Mouse (Mus musculus) kidney, postnatal 0 days (tissue): ENCODE data around the gene Smarcd2. TPM values are rescaled to one million over a fixed set of nuclear protein-coding genes. Genes with fewer than 3 reads are reported as not detected.

Experiments
- ATAC-seq: fragments of 200-750 bp; cut with Nextera tagmentation; replicated peaks from 2 replicates; pipeline ENCODE4 v1.8.0; 2017; ENCODE audit warnings: low read depth, moderate number of reproducible peaks, moderate TSS enrichment, moderate library complexity; ENCODE audit not compliant: low FRiP score
- DNase-seq: peaks from one replicate; pipeline ENCODE4 v3.0.0-alpha.2; 2016; ENCODE audit warnings: low spot score
- H3K27ac ChIP-seq: fragments of 300-500 bp; sonication (generic); 2 replicates; pipeline ENCODE4 v1.5.1; 2014; ENCODE audit warnings: mild to moderate bottlenecking
- H3K27me3 ChIP-seq: fragments of 300-500 bp; sonication (generic); 2 replicates; pipeline ENCODE4 v1.6.1; 2014; ENCODE audit warnings: low read length, mixed read lengths; ENCODE audit not compliant: insufficient read depth
- H3K36me3 ChIP-seq: fragments of 300-500 bp; sonication (generic); 2 replicates; pipeline ENCODE4 v1.6.1; 2014; ENCODE audit warnings: low read length, mixed read lengths; ENCODE audit not compliant: insufficient read depth
- H3K4me1 ChIP-seq: fragments of 300-500 bp; sonication (generic); replicated peaks from 2 replicates; pipeline ENCODE4 v1.6.1; 2014; ENCODE audit warnings: antibody characterized with exemption, low read length, mixed read lengths; ENCODE audit not compliant: insufficient read depth
- H3K4me2 ChIP-seq: fragments of 300-500 bp; sonication (generic); 2 replicates; pipeline ENCODE4 v1.6.1; 2014; ENCODE audit warnings: mild to moderate bottlenecking, low read length, moderate library complexity, mixed read lengths
- H3K4me3 ChIP-seq: fragments of 300-500 bp; sonication (generic); replicated peaks from 2 replicates; pipeline ENCODE4 v1.5.1; 2014; ENCODE audit warnings: low read depth, low read length
- H3K9ac ChIP-seq: fragments of 300-500 bp; sonication (generic); 2 replicates; pipeline ENCODE4 v1.6.1; 2014; ENCODE audit warnings: low read depth, low read length
- H3K9me3 ChIP-seq: fragments of 300-500 bp; sonication (generic); replicated peaks from 2 replicates; pipeline ENCODE4 v1.6.1; 2016; ENCODE audit warnings: low read length, inconsistent platforms, mixed read lengths
- CTCF ChIP-seq: IDR thresholded peaks from 2 replicates; pipeline ENCODE4 v1.5.1; 2016; ENCODE audit warnings: antibody characterized with exemption, low read depth, mild to moderate bottlenecking, moderate library complexity
- WGBS: fragments of 180-500 bp; shearing (Covaris S2); extraction: QIAGEN DNeasy Blood & Tissue Kit; methylation state at CpG from one replicate; pipeline ENCODE4 v1.1.7; 2014; 5-methylcytosine and 5-hydroxymethylcytosine counted together
- polyA plus RNA-seq: library from polyadenylated mRNA; unstranded; fragments of >200 nt; fragmentation: Nextera tagmentation; extraction: Ambion mirVana; gene quantifications from 2 replicates; pipeline ENCODE4 v1.2.1, GENCODE M21; 2015

Smarcd2 gene
- polyA plus RNA-seq, 1 experiment from 2014 or later: 44.6 TPM

DNA sequence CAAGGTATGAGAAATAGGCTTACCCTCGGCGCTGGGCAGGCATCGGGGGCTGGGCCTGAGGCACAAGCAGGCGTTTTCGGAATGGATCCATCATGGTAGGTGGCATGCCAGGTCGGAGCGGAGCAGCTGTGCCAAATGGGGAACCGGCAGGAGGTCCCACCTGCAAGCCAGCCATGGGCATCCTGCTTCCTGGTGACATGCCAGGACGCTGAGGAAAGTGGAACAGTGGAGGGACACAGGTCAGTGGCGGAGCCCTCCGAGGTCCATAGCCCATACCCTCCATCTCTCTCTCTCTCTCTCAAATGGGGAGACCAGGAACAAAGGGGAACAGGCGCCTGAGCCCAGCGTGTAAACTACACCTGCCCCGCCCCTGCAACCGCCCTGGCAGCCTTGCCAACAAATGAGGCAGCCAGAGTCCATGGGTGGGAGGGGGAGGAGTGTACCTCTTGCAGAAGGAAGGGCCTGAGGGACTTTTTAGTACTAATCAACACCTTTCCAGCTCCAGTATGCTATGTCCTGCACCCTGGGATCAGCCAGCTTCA, 5.4 kb downstream of the Smarcd2 start:
- DNase-seq (no peak), ATAC-seq (no peak)
- H3K36me3 ChIP-seq: peaks cover 52% of the 10 kb centered on the region
- H3K27me3 ChIP-seq: no peaks in the 10 kb centered on the region
- H3K4me1 ChIP-seq: peaks cover 34% of the 10 kb centered on the region
- no peak overlapping the region for H3K9ac ChIP-seq
- H3K27ac ChIP-seq: no peak overlapping the region
- no peak for TF ChIP-seq CTCF
- H3K9me3 ChIP-seq: no peaks in the 10 kb centered on the region
- 62% methylated on average over 15 of the region's 15 CpGs for WGBS
- no peak overlapping the region for H3K4me3 ChIP-seq
- H3K4me2 ChIP-seq: no peak overlapping the region

DNA sequence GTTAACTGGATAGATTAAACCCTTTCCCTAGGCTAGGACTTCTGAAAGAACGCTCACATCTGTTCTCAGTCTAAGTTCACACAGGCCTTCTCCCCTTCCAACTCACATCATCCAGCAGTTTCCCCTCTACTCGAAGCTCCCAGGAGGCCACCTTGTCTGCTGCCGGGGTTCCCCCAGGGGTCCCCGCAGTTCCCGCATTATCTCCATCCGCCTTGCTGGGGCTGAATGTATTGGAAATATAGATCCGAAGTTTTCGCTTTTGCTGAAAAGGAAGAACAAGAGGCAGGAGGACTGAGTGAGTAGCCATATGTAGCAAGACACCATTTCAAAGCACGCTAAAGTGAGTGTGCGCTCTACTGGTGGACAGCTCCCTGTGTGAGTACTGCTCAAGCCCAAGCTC, 6.3 kb downstream of the Smarcd2 start:
- no peak overlapping the region for H3K9ac ChIP-seq
- no peaks in the 10 kb centered on the region for H3K27me3 ChIP-seq
- 92% methylated on average over 10 of the region's 10 CpGs for WGBS

GRCm38 (mm10) chr11:106265570-106265969, 7.2 kb downstream of the Smarcd2 start:
- TF ChIP-seq CTCF: no peak
- ATAC-seq (no peak), DNase-seq (no peak)
- Histone ChIP-seq H3K9me3 (no peaks in the 10 kb centered on the region), H3K4me2 (no peak overlapping the region), H3K4me3 (no peak overlapping the region), H3K27ac (no peak overlapping the region), H3K27me3 (no peaks in the 10 kb centered on the region), H3K4me1 (peaks cover 22% of the 10 kb centered on the region), H3K36me3 (peaks cover 68% of the 10 kb centered on the region), H3K9ac (no peak overlapping the region)
- 86% methylated on average over 4 of the region's 4 CpGs for WGBS

More for the DNA sequence above, 6.3 kb downstream of the Smarcd2 start:
- H3K9me3 ChIP-seq: no peaks in the 10 kb centered on the region
- ATAC-seq: no peak
- peaks cover 62% of the 10 kb centered on the region for H3K36me3 ChIP-seq
- H3K27ac ChIP-seq: no peak overlapping the region
- H3K4me3 ChIP-seq: no peak overlapping the region
- DNase-seq: no peak
- TF ChIP-seq CTCF: no peak
- H3K4me2 ChIP-seq: no peak overlapping the region
- peaks cover 31% of the 10 kb centered on the region for H3K4me1 ChIP-seq

- no peak for ATAC-seq
- peaks cover 17% of the 10 kb centered on the region for H3K4me1 ChIP-seq
Measured at GRCm38 (mm10) chr11:106264988-106265387, 7.8 kb downstream of the Smarcd2 start.

GRCm38 (mm10) chr11:106263963-106264362, 8.8 kb downstream of the Smarcd2 start:
- H3K36me3 ChIP-seq: peaks cover 69% of the 10 kb centered on the region
- H3K4me3 ChIP-seq: no peak overlapping the region
- no peak for TF ChIP-seq CTCF
- H3K27me3 ChIP-seq: no peaks in the 10 kb centered on the region
- H3K9ac ChIP-seq: no peak overlapping the region
- peaks cover 10% of the 10 kb centered on the region for H3K4me1 ChIP-seq
- no peak for ATAC-seq
- 88% methylated on average over 9 of the region's 9 CpGs for WGBS
- no peak overlapping the region for H3K4me2 ChIP-seq
- H3K27ac ChIP-seq: no peak overlapping the region
- no peaks in the 10 kb centered on the region for H3K9me3 ChIP-seq
- no peak for DNase-seq

More at GRCm38 (mm10) chr11:106264988-106265387, 7.8 kb downstream of the Smarcd2 start:
- Histone ChIP-seq H3K4me3 (no peak overlapping the region), H3K9me3 (no peaks in the 10 kb centered on the region), H3K4me2 (no peak overlapping the region), H3K27me3 (no peaks in the 10 kb centered on the region), H3K36me3 (peaks cover 69% of the 10 kb centered on the region), H3K27ac (no peak overlapping the region), H3K9ac (no peak overlapping the region)
- WGBS: 87% methylated on average over 15 of the region's 15 CpGs
- DNase-seq: no peak
- TF ChIP-seq CTCF: no peak

DNA sequence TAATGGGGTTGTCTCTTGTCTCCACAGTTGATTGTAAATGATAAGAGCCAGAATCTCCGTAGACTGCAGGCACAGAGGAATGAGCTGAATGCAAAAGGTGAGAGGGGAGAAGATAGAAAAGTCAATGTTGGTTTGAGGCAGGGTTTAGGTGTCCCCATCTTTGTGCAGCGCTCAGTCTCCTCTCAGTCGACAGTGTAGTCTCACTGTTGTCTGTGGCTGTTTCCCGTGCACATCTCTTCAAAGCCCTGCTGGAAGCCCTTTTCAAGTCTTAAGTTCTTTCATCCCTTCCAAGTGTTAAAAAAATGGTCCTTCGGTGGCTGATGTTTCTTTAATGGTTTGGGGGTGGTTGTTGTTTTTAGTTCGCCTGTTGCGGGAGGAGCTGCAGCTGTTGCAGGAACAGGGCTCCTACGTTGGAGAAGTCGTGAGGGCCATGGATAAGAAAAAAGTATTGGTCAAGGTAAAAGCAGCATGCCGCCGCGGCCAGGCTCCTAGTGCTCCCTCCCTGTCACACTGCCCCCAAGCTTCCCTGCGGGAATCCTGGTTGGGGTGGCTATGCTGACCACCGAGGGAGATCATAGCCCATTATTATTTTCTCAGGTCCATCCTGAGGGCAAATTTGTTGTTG, 11.8 kb downstream of the Smarcd2 start:
- Histone ChIP-seq H3K36me3 (peaks cover 52% of the 10 kb centered on the region), H3K27ac (no peak overlapping the region), H3K4me1 (peaks cover 8% of the 10 kb centered on the region; the same call in 1 of the 2 replicates), H3K4me3 (no peak overlapping the region), H3K9ac (no peak overlapping the region), H3K9me3 (no peaks in the 10 kb centered on the region), H3K4me2 (no peak overlapping the region), H3K27me3 (no peaks in the 10 kb centered on the region)
- WGBS: 57% methylated on average over 14 of the region's 14 CpGs
- no peak for DNase-seq
- no peak for TF ChIP-seq CTCF
- no peak for ATAC-seq
